In the genomic region with DNA sequence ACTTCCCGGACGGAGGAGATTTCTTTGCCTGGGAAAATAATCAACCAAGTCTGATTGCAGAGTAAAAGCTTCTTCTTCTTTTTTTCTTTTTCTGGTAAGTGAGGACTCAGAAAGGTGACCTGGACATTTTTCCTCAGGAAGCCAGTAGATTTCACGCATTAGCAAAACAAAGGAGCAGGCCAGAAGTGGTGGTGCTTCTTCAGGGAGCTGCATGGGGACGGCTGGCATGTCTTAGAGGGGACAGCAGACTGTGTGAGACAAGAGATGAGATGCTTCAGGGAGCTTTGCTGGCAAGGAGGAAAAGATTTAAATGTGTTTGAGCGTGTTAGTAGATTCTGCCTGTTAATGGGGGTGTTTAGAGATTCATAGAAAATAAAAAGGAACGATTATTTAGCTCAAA, we compare ENCODE assay signal across 20 mouse cellular contexts.
DNase-seq lines count a peak whose midpoint lies in the region; ATAC-seq and TF ChIP-seq lines count a peak whose summit lies in the region.
"Had no signal": no experiment of that assay in that cellular context is flagged by ENCODE, and none has a peak within 500 bp of the region (broad histone marks: within the 10 kb centered on the region; RNA-seq: fewer than 3 reads in every experiment).

No protein-coding gene starts in this region.

- no peaks in the 10 kb centered on the region for H3K36me3 ChIP-seq in hindbrain, embryonic 13.5 days
- H3K36me3 ChIP-seq in hindbrain, embryonic 11.5 days (ENCODE audit: control insufficient read depth, insufficient read depth, low read length) = no peaks in the 10 kb centered on the region
- H3K36me3 ChIP-seq in lung, embryonic 14.5 days (ENCODE audit: insufficient read depth) = no peaks in the 10 kb centered on the region
- H3K36me3 ChIP-seq in ES-Bruce4 (ENCODE audit: control insufficient read depth, insufficient read depth, low read length, poor library complexity, severe bottlenecking) = no peaks in the 10 kb centered on the region
- H3K36me3 ChIP-seq: heart, embryonic 15.5 days; limb, embryonic 12.5 days; liver, embryonic 12.5 days; lung, embryonic 15.5 days; midbrain, embryonic 13.5 days; stomach, embryonic 15.5 days had no signal

- no peak for TF ChIP-seq CTCF in lung, embryonic 14.5 days (IDR thresholded peaks at IDR 0.05; ENCODE audit: low read depth)
- TF ChIP-seq CTCF in ES-Bruce4 (IDR thresholded peaks at IDR 0.05; ENCODE audit: low read depth, low read length) = no peak

- TF ChIP-seq EP300 in ES-Bruce4 (IDR thresholded peaks at IDR 0.05; ENCODE audit: insufficient read depth, low read depth, low read length) = peak; percentile 73; the same call in 1 of the 2 replicates

- no peak for TF ChIP-seq POLR2A in ES-Bruce4 (IDR thresholded peaks at IDR 0.05; ENCODE audit: insufficient read depth, low read length)

- 0 out of 2 replicates have a peak overlapping the region, but pooled peaks have one; percentile 6 for H3K4me2 ChIP-seq in hindbrain, embryonic 13.5 days
- no peak overlapping the region for H3K4me2 ChIP-seq in hindbrain, embryonic 11.5 days (replicated peaks; ENCODE audit: low read depth, low read length)
- H3K4me2 ChIP-seq in lung, embryonic 14.5 days = 0 out of 2 replicates have a peak overlapping the region, but pooled peaks have one; percentile 23
- H3K4me2 ChIP-seq: heart, embryonic 15.5 days; limb, embryonic 12.5 days; liver, embryonic 12.5 days; lung, embryonic 15.5 days; midbrain, embryonic 13.5 days; stomach, embryonic 15.5 days had no signal

- 0 out of 2 replicates have a peak, but pooled peaks cover 4% of the 10 kb centered on the region for H3K4me1 ChIP-seq in hindbrain, embryonic 13.5 days (replicated peaks)
- H3K4me1 ChIP-seq in hindbrain, embryonic 11.5 days (replicated peaks; ENCODE audit: control insufficient read depth, insufficient read depth, low read length) = no peaks in the 10 kb centered on the region
- no peaks in the 10 kb centered on the region for H3K4me1 ChIP-seq in lung, embryonic 14.5 days (ENCODE audit: insufficient read depth)
- H3K4me1 ChIP-seq in ES-Bruce4 (ENCODE audit: control insufficient read depth, insufficient read depth, low read length) = peaks cover 2% of the 10 kb centered on the region
- H3K4me1 ChIP-seq: heart, embryonic 15.5 days; liver, embryonic 12.5 days; lung, embryonic 15.5 days; stomach, embryonic 15.5 days had no signal

- no peak for DNase-seq in hindbrain, embryonic 11.5 days (ENCODE audit: low spot score)
- no peak for DNase-seq in lung, embryonic 14.5 days
- DNase-seq in lung, postnatal 14 days = no peak
- peak; percentile 79 for DNase-seq in R1 (ENCODE audit: low read depth, low spot score)
- no peak for DNase-seq in spleen, postnatal 36 days (ENCODE audit: low spot score in 2 of 2)
- DNase-seq: adrenal gland, adult 8-10 months; cerebellum, postnatal 25 days; embryo, embryonic 11 days; kidney, postnatal 25 days; right cerebral cortex, postnatal 14 days; thymus, adult 18-20 months; thymus, postnatal 4 days had no signal

- H3K27me3 ChIP-seq in hindbrain, embryonic 13.5 days = no peaks in the 10 kb centered on the region
- H3K27me3 ChIP-seq in hindbrain, embryonic 11.5 days (ENCODE audit: control insufficient read depth, insufficient read depth, low read length) = no peaks in the 10 kb centered on the region
- H3K27me3 ChIP-seq in lung, embryonic 14.5 days (ENCODE audit: insufficient read depth, low read length) = no peaks in the 10 kb centered on the region
- H3K27me3 ChIP-seq in ES-Bruce4 (ENCODE audit: control insufficient read depth, insufficient read depth, low read length, poor library complexity, severe bottlenecking) = no peaks in the 10 kb centered on the region; the same call in 1 of the 2 replicates
- H3K27me3 ChIP-seq: heart, embryonic 15.5 days; limb, embryonic 12.5 days; liver, embryonic 12.5 days; lung, embryonic 15.5 days; midbrain, embryonic 13.5 days; stomach, embryonic 15.5 days had no signal

- H3K4me3 ChIP-seq in hindbrain, embryonic 13.5 days = no peak overlapping the region
- no peak overlapping the region for H3K4me3 ChIP-seq in hindbrain, embryonic 11.5 days (ENCODE audit: low read depth, low read length)
- H3K4me3 ChIP-seq in lung, embryonic 14.5 days (ENCODE audit: low read depth, low read length) = no peak overlapping the region
- no peak overlapping the region for H3K4me3 ChIP-seq in ES-Bruce4 (ENCODE audit: low read depth, low read length)
- H3K4me3 ChIP-seq: heart, embryonic 15.5 days; limb, embryonic 12.5 days; liver, embryonic 12.5 days; lung, embryonic 15.5 days; midbrain, embryonic 13.5 days; stomach, embryonic 15.5 days had no signal

- no peaks in the 10 kb centered on the region for H3K9me3 ChIP-seq in hindbrain, embryonic 13.5 days
- H3K9me3 ChIP-seq in hindbrain, embryonic 11.5 days (ENCODE audit: control insufficient read depth, low read length) = no peaks in the 10 kb centered on the region
- no peaks in the 10 kb centered on the region for H3K9me3 ChIP-seq in lung, embryonic 14.5 days (ENCODE audit: low read depth, low read length)
- H3K9me3 ChIP-seq in ES-Bruce4 (replicated peaks; ENCODE audit: control insufficient read depth, insufficient read depth, low read length, poor library complexity, severe bottlenecking) = peaks cover 7% of the 10 kb centered on the region; the same call in 1 of the 2 replicates
- H3K9me3 ChIP-seq: heart, embryonic 15.5 days; limb, embryonic 12.5 days; liver, embryonic 12.5 days; lung, embryonic 15.5 days; midbrain, embryonic 13.5 days; stomach, embryonic 15.5 days had no signal

- no peak for ATAC-seq in hindbrain, embryonic 13.5 days (ENCODE audit: low FRiP score)
- no peak for ATAC-seq in hindbrain, embryonic 11.5 days (ENCODE audit: low FRiP score)
- ATAC-seq in lung, embryonic 14.5 days (ENCODE audit: insufficient read depth) = no peak
- ATAC-seq: liver, embryonic 12.5 days; midbrain, embryonic 13.5 days had no signal

- WGBS in hindbrain, embryonic 13.5 days = 52% methylated on average over 6 of the region's 6 CpGs
- WGBS in hindbrain, embryonic 11.5 days = 62% methylated on average over 6 of the region's 6 CpGs
- 69% methylated on average over 6 of the region's 6 CpGs for WGBS in lung, embryonic 14.5 days

- no peak overlapping the region for H3K27ac ChIP-seq in hindbrain, embryonic 13.5 days
- H3K27ac ChIP-seq in hindbrain, embryonic 11.5 days (ENCODE audit: low read depth, low read length) = no peak overlapping the region
- H3K27ac ChIP-seq in lung, embryonic 14.5 days (ENCODE audit: low read depth) = no peak overlapping the region
- H3K27ac ChIP-seq in ES-Bruce4 (ENCODE audit: insufficient read depth, low read length) = peak overlapping the region; percentile 93
- H3K27ac ChIP-seq: heart, embryonic 15.5 days; limb, embryonic 12.5 days; liver, embryonic 12.5 days; lung, embryonic 15.5 days; midbrain, embryonic 13.5 days; stomach, embryonic 15.5 days had no signal

- H3K9ac ChIP-seq in hindbrain, embryonic 13.5 days = no peak overlapping the region
- H3K9ac ChIP-seq in hindbrain, embryonic 11.5 days (ENCODE audit: low read depth, low read length) = no peak overlapping the region
- H3K9ac ChIP-seq in lung, embryonic 14.5 days = no peak overlapping the region
- peak overlapping the region; percentile 70 for H3K9ac ChIP-seq in ES-Bruce4 (ENCODE audit: low read depth, poor library complexity, severe bottlenecking)
- H3K9ac ChIP-seq: heart, embryonic 15.5 days; limb, embryonic 12.5 days; liver, embryonic 12.5 days; lung, embryonic 15.5 days; midbrain, embryonic 13.5 days; stomach, embryonic 15.5 days had no signal
